8 mouse cellular contexts compared by ENCODE assay signal in the genomic region with DNA sequence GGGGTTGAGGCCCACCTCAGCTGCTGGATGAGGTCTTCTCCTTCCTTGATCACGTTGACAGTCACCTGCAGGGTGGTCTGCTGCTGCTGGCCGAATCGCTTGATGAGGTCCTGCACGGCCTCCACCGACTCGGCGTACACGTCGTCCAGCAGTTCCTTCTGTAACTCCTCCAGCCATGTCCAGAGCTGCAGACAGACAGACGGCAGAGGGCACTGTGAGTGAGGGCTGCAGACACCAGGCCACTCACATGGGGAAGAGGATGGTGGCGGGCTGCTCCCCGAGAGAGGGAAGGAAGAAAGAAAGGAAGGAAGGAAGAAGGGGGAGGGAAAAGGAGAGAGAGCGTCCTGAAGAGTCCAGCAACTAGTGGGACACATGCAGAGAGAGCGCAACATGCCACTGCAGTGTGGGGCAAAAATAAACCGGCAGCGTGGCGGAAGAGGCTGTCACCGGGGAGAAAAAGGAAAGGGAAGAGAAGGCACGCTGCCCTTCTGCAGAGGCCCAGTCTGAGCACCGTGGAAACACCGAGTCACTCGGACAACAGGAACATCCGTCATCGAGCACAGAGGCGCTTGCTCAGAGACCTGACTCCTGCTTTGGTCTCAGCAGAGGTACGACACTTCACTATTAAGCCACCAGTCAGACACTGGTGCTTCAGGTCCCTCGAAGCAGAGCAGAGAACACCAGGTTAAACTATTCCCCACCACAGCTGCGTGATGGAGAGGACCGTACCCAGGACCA.
DNase-seq lines count a peak whose midpoint lies in the region; ATAC-seq and TF ChIP-seq lines count a peak whose summit lies in the region.

No protein-coding gene starts in this region.

- ATAC-seq in granulocyte monocyte progenitor cell, adult 5-6 weeks (replicated peaks; ENCODE audit: poor library complexity, severe bottlenecking) = peak; percentile 91
- ATAC-seq in kidney, postnatal 0 days (replicated peaks; ENCODE audit: low FRiP score, low read depth) = no peak
- ATAC-seq in monocyte, adult 5-6 weeks (replicated peaks; ENCODE audit: insufficient number of reproducible peaks, low FRiP score, low TSS enrichment, poor library complexity, severe bottlenecking) = peak; percentile 55

- H3K27me3 ChIP-seq in kidney, postnatal 0 days (ENCODE audit: insufficient read depth, low read length) = no peaks in the 10 kb centered on the region

- H3K4me2 ChIP-seq in kidney, postnatal 0 days (ENCODE audit: low read length) = peak overlapping the region; percentile 15; the same call in 1 of the 2 replicates

- peak overlapping the region; percentile 32 for H3K4me3 ChIP-seq in lung, adult 2 months (replicated peaks; ENCODE audit: extremely low read depth, low read depth, low read length)
- H3K4me3 ChIP-seq in kidney, postnatal 0 days (replicated peaks; ENCODE audit: low read depth, low read length) = no peak overlapping the region

- peaks cover 35% of the 10 kb centered on the region for H3K36me3 ChIP-seq in kidney, postnatal 0 days (ENCODE audit: insufficient read depth, low read length)

- DNase-seq in lung, adult 2 months = no peak
- DNase-seq in lung, adult 18-20 months = no peak
- DNase-seq in kidney, postnatal 0 days (ENCODE audit: low spot score) = peak; percentile 20
- no peak for DNase-seq in layer of hippocampus, adult 18-20 months (ENCODE audit: low spot score in 2 of 2)
- DNase-seq in adrenal gland, postnatal 10 days = no peak
- no peak for DNase-seq in adrenal gland, adult 18-20 months (ENCODE audit: low spot score in 2 of 2)

- 0 out of 2 replicates have a peak, but pooled peaks cover 4% of the 10 kb centered on the region for H3K4me1 ChIP-seq in lung, adult 2 months (ENCODE audit: control insufficient read depth, insufficient read depth, low read length)
- H3K4me1 ChIP-seq in kidney, postnatal 0 days (replicated peaks; ENCODE audit: insufficient read depth, low read length) = no peaks in the 10 kb centered on the region

- no peak overlapping the region for H3K27ac ChIP-seq in kidney, postnatal 0 days

- peak; percentile 25; the same call in 1 of the 2 replicates for TF ChIP-seq CTCF in lung, adult 2 months (IDR thresholded peaks at IDR 0.05; ENCODE audit: insufficient read depth, low read length)
- TF ChIP-seq CTCF in kidney, postnatal 0 days (IDR thresholded peaks at IDR 0.05; ENCODE audit: low read depth) = peak; percentile 33; the same call in 1 of the 2 replicates

- no peak overlapping the region for H3K9ac ChIP-seq in kidney, postnatal 0 days (ENCODE audit: low read depth, low read length)

- no peak for TF ChIP-seq POLR2A in lung, adult 2 months (IDR thresholded peaks at IDR 0.05; ENCODE audit: borderline replicate concordance, extremely low read depth, low read depth, low read length)

- no peaks in the 10 kb centered on the region for H3K9me3 ChIP-seq in kidney, postnatal 0 days (replicated peaks; ENCODE audit: low read length)

- WGBS in lung, adult 2 months = 31% methylated on average over 29 of the region's 29 CpGs
- WGBS in kidney, postnatal 0 days = 59% methylated on average over 29 of the region's 29 CpGs
